Mouse (Mus musculus) lung, embryonic 15.5 days (tissue): Measurements from ENCODE around the gene Supt3. TPM values are rescaled to one million over a fixed set of nuclear protein-coding genes. Genes with fewer than 3 reads are reported as not detected.
A peak's percentile ranks its signal among the peaks of the same experiment; 100 is the strongest.

Source experiments
- ATAC-seq: fragments of 200-750 bp; cut with Nextera tagmentation; 2 replicates; pipeline ENCODE4 v1.8.0; 2017; ENCODE audit warnings: moderate number of reproducible peaks, borderline replicate concordance; ENCODE audit not compliant: low FRiP score, low TSS enrichment; ENCODE audit errors: extremely low read depth
- H3K27ac ChIP-seq: fragments of 300-500 bp; sonication (generic); 2 replicates; pipeline ENCODE4 v1.5.1; 2015; ENCODE audit warnings: moderate library complexity, mild to moderate bottlenecking, inconsistent platforms
- H3K27me3 ChIP-seq: fragments of 300-500 bp; sonication (generic); 2 replicates; pipeline ENCODE4 v1.6.1; 2015; ENCODE audit warnings: inconsistent platforms
- H3K36me3 ChIP-seq: fragments of 300-500 bp; sonication (generic); 2 replicates; pipeline ENCODE4 v1.6.1; 2015; ENCODE audit warnings: inconsistent platforms
- H3K4me1 ChIP-seq: fragments of 300-500 bp; sonication (generic); 2 replicates; pipeline ENCODE4 v1.6.1; 2015; ENCODE audit warnings: inconsistent platforms
- H3K4me2 ChIP-seq: fragments of 300-500 bp; sonication (generic); 2 replicates; pipeline ENCODE4 v1.6.1; 2015; ENCODE audit warnings: inconsistent platforms, mild to moderate bottlenecking, moderate library complexity
- H3K4me3 ChIP-seq: fragments of 300-500 bp; sonication (generic); 2 replicates; pipeline ENCODE4 v1.5.1; 2015; ENCODE audit warnings: mild to moderate bottlenecking, inconsistent platforms
- H3K9ac ChIP-seq: fragments of 300-500 bp; sonication (generic); 2 replicates; pipeline ENCODE4 v1.6.1; 2015; ENCODE audit warnings: inconsistent platforms
- H3K9me3 ChIP-seq: fragments of 300-500 bp; sonication (generic); 2 replicates; pipeline ENCODE4 v1.6.1; 2016; ENCODE audit warnings: inconsistent platforms
- WGBS: fragments of 180-500 bp; shearing (Covaris S2); methylation state at CpG from one replicate; pipeline ENCODE4 v1.1.7; 2015; 5-methylcytosine and 5-hydroxymethylcytosine counted together
- polyA plus RNA-seq: library from polyadenylated mRNA; unstranded; fragments of >200 nt; fragmentation: Nextera tagmentation; extraction: Ambion mirVana; gene quantifications from 2 replicates; pipeline ENCODE4 v1.2.1, GENCODE M21; 2015

Supt3 gene
- 19.7 and 21.9 TPM in 2 replicates for polyA plus RNA-seq

DNA sequence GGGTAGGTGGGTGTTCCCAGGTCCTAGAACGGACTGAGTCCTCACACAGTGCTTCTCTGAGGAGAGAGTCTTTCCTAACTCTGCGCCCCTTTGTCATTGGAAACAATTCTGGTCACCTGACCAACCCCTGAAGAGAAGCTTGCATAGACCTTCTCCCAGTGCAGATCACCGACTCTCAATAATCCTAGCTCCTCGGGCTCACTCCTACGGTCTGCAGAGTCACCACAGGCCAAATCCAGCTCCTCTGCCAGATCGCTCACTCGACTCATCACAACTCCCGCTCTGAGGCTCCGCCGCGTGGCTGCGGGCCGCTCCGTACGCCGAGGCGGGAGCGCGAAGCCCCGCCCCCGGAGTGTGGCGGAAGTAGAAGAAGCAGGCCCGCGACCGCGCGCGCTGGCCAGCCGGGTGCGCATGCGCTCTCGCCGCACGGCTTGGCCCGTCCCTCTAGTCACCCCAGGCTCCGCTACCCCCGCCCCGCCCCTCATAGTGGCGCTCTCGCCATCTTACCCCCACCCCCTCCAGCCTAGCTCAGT, at the start of gene Supt3:
Gene Supt3, plus strand, starts transcription at position 415 of the 533 bp plus-strand sequence.
- H3K9ac ChIP-seq = peak within 1 kb of the TSS; percentile 92
- WGBS = under 1% methylated on average over 39 of the region's 40 CpGs
- H3K27ac ChIP-seq = peak within 1 kb of the TSS; percentile 90
- H3K4me2 ChIP-seq = peak within 1 kb of the TSS; percentile 81
- H3K4me3 ChIP-seq = peak within 1 kb of the TSS; percentile 94
- no peaks in the 10 kb centered on the region for H3K27me3 ChIP-seq
- no peaks in the 10 kb centered on the region for H3K9me3 ChIP-seq
- peaks cover 3% of the 10 kb centered on the region; the same call in 1 of the 2 replicates for H3K4me1 ChIP-seq
- ATAC-seq = peak; percentile 96
- no peaks in the 10 kb centered on the region for H3K36me3 ChIP-seq

DNA sequence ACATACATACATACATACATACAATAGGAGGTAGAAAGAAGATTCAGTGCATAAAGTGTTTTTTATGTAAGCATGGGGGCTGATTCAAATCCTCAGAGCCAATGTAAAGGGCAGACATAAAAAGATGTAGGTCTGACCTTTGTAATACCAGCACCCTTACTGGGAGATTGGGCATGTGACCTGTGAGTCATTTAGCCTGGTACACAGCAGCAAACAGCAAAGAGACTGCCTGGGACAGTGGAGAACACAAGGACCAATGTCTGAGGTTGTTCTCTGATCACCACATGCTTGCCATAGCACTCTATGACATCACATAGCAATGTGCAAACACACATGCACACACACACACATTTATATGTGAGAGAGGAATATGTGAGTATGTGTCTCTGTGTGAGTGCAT, 49.3 kb upstream of the Supt3 start:
- no peaks in the 10 kb centered on the region for H3K9me3 ChIP-seq
- H3K27me3 ChIP-seq = peaks cover 29% of the 10 kb centered on the region
- H3K4me2 ChIP-seq = no peak overlapping the region
- no peaks in the 10 kb centered on the region for H3K4me1 ChIP-seq
- no peak overlapping the region for H3K27ac ChIP-seq
- H3K4me3 ChIP-seq = no peak overlapping the region
- ATAC-seq = no peak
- no peaks in the 10 kb centered on the region for H3K36me3 ChIP-seq
- no peak overlapping the region for H3K9ac ChIP-seq

DNA sequence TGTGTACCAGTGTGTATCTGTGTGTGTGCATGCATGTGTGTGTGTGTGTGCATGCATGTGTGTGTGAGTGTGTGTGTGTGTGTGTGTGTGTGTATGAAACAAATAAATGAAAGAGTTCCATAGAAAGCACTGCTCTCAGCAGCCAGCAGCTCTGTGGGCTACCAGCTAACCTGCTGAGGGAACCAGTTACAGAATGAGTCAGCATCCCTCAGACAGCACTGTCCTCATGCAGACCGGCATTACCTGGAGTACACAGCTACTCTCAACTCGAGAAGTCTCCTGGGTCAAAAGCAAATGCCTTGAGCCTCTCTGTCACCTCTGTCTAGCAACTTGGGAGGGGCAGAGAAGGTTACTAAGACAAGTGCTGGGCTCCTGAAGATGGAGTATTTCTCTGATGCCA, 48.5 kb upstream of the Supt3 start:
- Histone ChIP-seq H3K9ac (no peak overlapping the region), H3K4me1 (no peaks in the 10 kb centered on the region), H3K27ac (no peak overlapping the region), H3K9me3 (no peaks in the 10 kb centered on the region), H3K4me3 (no peak overlapping the region), H3K4me2 (no peak overlapping the region), H3K36me3 (no peaks in the 10 kb centered on the region), H3K27me3 (peaks cover 35% of the 10 kb centered on the region)
- no peak for ATAC-seq
- WGBS = 30% methylated on average over 2 of the region's 2 CpGs

DNA sequence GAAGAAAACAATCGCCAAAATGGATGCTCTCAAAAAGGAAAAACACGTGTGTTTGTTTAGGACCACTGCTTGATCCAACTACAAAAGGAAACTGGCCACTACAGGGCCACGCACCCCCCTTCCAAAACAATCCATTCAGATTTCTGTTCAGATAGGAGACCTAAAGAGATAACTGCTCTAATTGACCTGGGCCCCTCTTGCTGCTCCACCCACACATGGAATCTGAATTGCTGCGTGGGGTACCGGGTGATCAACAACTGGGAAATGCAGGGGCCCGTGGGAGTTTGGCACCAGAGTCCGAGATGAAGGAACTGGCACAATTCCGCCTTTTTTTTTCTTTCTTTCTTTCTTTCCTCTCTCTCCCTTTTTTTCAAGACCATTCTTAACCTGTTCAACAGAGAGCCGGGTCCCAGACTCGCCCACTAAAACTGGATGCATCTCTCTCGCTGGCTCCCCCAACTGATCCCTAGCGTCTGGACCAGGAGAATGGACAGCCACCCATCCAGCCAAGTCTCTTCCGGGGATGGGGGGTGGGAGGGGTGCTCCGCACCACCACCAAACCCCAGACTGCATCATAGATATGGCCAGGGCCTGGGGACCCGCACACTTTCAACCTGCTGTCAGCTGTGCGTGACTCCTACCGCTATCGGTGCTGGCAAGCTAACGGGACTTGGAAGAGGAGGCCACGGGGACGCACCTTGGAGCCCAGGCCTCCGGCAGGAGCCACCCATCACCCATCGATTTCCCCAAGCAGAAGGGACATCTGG, 43.2 kb upstream of the Supt3 start:
- WGBS = 8% methylated on average over 23 of the region's 23 CpGs
- no peak overlapping the region for H3K9ac ChIP-seq

DNA sequence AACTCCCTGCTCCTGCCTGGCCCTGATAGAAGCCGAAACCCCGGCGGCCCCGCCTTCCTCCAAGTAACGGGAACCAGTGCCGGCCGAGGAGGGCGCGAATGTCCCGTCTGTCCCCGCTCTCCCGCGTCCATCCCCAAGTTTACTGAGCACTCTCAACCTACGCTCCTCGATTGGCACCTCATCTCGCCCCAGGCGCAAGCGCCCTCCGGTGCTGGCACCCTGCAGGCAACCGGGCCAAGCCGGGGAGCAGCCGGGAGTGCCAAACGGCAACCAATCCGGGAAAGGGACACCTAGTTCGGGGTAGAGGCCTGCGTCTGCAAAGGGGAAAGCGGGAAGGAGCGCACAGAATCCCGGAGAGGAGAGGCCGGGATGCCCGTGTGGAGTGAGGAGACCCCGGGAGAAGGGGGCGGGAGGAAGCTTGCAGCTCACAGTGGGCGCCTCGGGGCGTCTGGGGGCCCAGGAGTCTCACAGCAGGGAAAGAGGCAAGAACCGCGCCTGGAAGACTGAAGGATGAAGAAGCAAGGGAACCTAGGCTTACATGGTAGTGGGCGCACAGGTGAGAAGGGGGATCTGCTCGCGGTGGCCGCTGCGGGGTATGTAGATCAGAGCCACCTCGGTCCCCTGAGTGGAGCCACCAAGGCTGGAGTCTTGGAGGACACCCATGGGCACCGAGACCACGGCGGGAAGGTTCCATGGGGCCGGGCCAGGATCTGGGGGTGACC, 42.3 kb upstream of the Supt3 start:
- Histone ChIP-seq H3K4me3 (peak overlapping the region; percentile 58), H3K36me3 (no peaks in the 10 kb centered on the region), H3K27ac (no peak overlapping the region), H3K4me1 (peaks cover 38% of the 10 kb centered on the region), H3K9me3 (no peaks in the 10 kb centered on the region), H3K9ac (peak overlapping the region; percentile 55), H3K27me3 (peaks cover 72% of the 10 kb centered on the region), H3K4me2 (peak overlapping the region; percentile 93)
- ATAC-seq = peak; percentile 33; the same call in 1 of the 2 replicates
- WGBS = 1% methylated on average over 48 of the region's 48 CpGs

More for the DNA sequence above, 43.2 kb upstream of the Supt3 start:
- Histone ChIP-seq H3K9me3 (no peaks in the 10 kb centered on the region), H3K4me2 (peak overlapping the region; percentile 93), H3K4me1 (peaks cover 38% of the 10 kb centered on the region), H3K27me3 (peaks cover 71% of the 10 kb centered on the region), H3K4me3 (peak overlapping the region; percentile 58), H3K27ac (no peak overlapping the region), H3K36me3 (no peaks in the 10 kb centered on the region)
- ATAC-seq = no peak

DNA sequence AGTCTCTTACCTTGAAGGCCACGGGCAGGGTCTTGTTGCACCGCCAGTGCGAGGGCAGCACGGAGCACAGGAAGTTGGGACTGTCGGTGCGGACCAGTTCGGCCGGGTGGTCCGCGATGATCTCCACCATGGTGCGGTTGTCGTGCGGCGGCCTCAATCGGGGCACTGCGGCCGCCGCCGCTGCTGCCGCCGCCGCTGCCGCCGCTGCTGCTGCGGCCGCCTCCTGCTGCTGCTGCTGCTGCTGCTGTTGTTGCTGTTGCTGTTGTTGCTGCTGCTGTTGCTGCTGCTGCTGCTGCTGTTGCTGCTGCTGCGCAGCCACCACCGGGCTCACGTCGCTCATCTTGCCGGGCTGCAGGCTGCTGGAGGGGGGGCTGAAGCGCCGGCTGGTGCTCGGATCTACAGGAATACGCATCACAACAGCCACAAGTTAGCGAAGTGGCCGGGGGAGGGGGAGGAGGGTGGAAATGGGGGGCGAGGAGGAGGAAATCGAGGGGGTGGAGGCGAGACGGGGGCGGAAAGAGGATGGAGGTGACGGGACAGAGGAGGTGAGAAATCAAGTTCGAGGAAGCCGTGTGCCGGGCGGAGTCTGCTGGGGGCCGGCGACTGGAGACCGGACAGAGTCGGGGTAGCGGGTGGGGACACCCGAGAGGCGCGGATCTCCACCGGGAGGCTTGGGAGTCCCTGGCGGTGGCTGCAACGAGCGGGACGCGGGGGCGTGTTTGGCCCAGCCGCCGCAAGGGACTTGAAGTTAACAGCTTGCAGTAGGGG, 41.5 kb upstream of the Supt3 start:
- Histone ChIP-seq H3K4me3 (peak overlapping the region; percentile 58), H3K9me3 (no peaks in the 10 kb centered on the region), H3K36me3 (no peaks in the 10 kb centered on the region), H3K9ac (peak overlapping the region; percentile 55), H3K4me1 (peaks cover 38% of the 10 kb centered on the region), H3K4me2 (peak overlapping the region; percentile 93), H3K27me3 (peaks cover 77% of the 10 kb centered on the region), H3K27ac (no peak overlapping the region)
- ATAC-seq = peak; percentile 1; the same call in 1 of the 2 replicates
- 1% methylated on average over 60 of the region's 64 CpGs for WGBS

DNA sequence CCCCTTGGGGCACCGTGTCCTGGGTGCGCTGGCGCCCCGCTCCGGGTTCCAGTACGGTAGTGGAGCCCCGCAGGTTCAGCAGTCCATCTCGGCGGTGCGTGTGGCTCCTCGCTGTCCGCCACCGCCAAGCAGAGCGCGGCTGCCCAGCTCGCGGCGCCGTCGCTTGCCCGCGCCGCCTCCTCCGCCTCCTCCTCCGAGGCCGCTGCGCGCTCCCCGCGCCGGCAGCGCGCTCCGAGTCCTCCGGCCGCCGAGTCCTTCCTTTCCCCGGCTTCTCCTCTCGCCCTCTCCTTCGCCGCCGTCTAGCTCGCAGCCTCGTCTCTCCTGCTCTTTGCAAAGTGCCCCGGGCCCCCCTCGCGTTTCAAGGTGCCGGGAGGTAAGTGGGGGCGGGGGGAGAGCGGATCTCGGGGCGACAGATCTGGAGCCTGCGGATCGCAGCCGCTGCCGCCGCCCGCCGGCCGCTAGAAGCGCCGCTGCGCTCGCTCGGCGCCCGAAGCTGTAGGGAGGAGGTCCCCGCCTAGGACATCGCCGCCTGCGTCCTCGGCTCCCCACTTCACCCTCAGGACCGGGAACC, 40.9 kb upstream of the Supt3 start:
- 0% methylated on average over 55 of the region's 73 CpGs for WGBS
- Histone ChIP-seq H3K4me2 (peak overlapping the region; percentile 93), H3K4me1 (peaks cover 38% of the 10 kb centered on the region), H3K36me3 (no peaks in the 10 kb centered on the region), H3K9ac (peak overlapping the region; percentile 55), H3K27ac (no peak overlapping the region), H3K4me3 (peak overlapping the region; percentile 58), H3K9me3 (no peaks in the 10 kb centered on the region), H3K27me3 (peaks cover 78% of the 10 kb centered on the region)
- peak; percentile 76 for ATAC-seq

DNA sequence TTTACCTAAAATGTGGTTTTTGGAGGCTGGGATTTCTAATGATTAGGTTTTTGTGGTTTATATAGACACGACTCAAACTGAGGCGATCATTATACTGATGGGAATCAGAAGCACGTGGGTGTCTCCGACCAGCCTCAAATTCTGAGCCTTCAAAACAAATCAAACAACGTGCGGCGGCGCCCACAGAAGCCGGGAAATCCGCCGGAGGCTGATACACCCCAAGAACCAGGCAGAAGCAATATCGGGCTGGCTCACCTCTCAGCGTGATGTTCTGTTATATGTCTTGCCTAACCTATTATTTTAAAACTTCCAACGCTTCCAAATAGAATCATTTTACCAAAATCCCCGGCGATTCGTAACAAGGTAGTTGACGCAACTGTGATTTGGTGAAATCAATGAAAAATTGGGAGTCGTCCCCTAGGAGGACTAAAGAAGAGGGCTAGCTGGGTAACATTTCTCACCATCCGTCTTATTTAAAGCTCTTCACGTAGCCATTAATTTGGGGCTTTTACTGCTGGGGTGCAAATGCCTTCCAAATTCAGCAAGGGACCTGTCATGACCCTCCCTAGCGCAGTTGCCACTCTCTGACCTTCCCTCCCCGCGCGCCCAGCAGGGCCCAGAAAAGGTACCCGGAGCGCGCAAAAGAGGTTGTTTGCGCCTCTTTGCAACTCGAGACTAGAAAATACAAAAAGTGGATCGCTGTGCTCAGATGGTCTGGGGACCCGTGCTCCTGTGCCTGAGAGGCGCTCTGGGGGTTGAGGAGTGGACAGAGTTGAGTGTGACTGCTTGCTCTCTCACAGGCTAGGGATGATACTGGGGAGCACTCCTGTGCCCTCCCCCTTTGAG, 39.5 kb upstream of the Supt3 start:
- no peaks in the 10 kb centered on the region for H3K9me3 ChIP-seq
- ATAC-seq = no peak
- peaks cover 38% of the 10 kb centered on the region for H3K4me1 ChIP-seq
- H3K27ac ChIP-seq = no peak overlapping the region
- no peaks in the 10 kb centered on the region for H3K36me3 ChIP-seq
- H3K4me3 ChIP-seq = peak overlapping the region; percentile 13
- H3K27me3 ChIP-seq = peaks cover 71% of the 10 kb centered on the region
- no peak overlapping the region for H3K9ac ChIP-seq
- 2% methylated on average over 33 of the region's 33 CpGs for WGBS
- peak overlapping the region; percentile 93 for H3K4me2 ChIP-seq

DNA sequence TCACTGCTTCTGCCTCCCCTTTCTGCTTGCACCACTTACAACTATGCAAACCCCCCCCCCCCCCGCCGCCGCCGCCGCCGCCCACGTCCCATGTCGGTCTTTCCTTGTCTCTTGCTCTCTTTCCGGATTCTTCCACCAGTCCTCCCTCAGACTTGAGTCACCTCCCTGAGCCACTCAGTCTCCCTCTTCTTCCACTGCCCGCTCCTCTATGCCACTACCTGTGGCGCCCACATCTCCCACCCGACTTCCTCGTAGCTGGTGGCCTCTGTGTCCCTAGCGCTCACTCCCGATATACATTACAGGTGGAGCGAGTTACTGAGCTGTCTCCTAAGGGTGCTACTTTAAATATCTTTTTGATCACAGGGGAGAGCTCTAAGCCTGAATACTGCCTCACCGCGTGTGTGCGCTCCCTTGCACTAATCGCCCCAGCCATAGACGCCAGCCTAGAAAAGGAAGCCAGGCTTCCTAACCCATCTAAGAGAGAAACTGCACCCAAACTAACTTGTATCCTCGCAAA, 38.8 kb upstream of the Supt3 start:
- WGBS = 4% methylated on average over 21 of the region's 22 CpGs
- Histone ChIP-seq H3K4me1 (peaks cover 38% of the 10 kb centered on the region), H3K27ac (no peak overlapping the region), H3K36me3 (no peaks in the 10 kb centered on the region), H3K4me2 (peak overlapping the region; percentile 93), H3K4me3 (peak overlapping the region; percentile 13), H3K9me3 (no peaks in the 10 kb centered on the region), H3K27me3 (peaks cover 66% of the 10 kb centered on the region), H3K9ac (no peak overlapping the region)
- no peak for ATAC-seq

DNA sequence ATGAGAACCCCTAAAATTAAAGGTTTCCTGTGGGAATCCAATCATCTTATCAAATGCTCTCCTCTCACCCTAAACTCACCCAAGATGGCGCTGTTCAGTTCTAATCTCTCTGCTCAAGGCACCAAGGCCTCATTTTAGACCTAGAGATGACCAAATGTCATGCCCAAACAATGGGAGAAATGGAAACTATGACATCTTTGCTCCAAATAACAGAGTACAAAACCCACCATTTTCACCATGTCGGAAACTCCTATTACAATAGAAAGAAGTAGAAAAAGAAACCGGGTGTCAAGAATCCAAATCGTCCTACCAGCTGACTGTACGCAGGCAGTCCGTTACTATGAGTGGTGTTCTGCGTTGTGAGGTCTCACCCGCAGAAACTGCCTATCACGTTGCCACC, 34.7 kb upstream of the Supt3 start:
- peaks cover 13% of the 10 kb centered on the region for H3K4me1 ChIP-seq
- no peak overlapping the region for H3K4me3 ChIP-seq
- ATAC-seq = no peak
- H3K9me3 ChIP-seq = no peaks in the 10 kb centered on the region
- WGBS = 87% methylated on average over 9 of the region's 9 CpGs
- no peak overlapping the region for H3K9ac ChIP-seq
- no peak overlapping the region for H3K4me2 ChIP-seq
- H3K27me3 ChIP-seq = peaks cover 35% of the 10 kb centered on the region
- no peak overlapping the region for H3K27ac ChIP-seq
- no peaks in the 10 kb centered on the region for H3K36me3 ChIP-seq
